Mouse (Mus musculus) liver, embryonic 11.5 days (tissue): ENCODE data around the gene Cux1. TPM values are rescaled to one million over a fixed set of nuclear protein-coding genes. Genes with fewer than 3 reads are reported as not detected.

Experiments
- ATAC-seq: fragments of 200-750 bp; cut with Nextera tagmentation; replicated peaks from 2 replicates; pipeline ENCODE4 v1.8.0; 2017; ENCODE audit warnings: moderate number of reproducible peaks, mild to moderate bottlenecking, moderate TSS enrichment, moderate library complexity; ENCODE audit not compliant: low FRiP score
- DNase-seq: peaks from one replicate; pipeline ENCODE4 v3.0.0-alpha.2; 2017; ENCODE audit warnings: low spot score
- H3K27ac ChIP-seq: fragments of 300-500 bp; sonication (generic); 2 replicates; pipeline ENCODE4 v1.5.1; 2014; ENCODE audit warnings: mild to moderate bottlenecking, low read depth, low read length, control low read depth
- H3K27me3 ChIP-seq: fragments of 300-500 bp; sonication (generic); replicated peaks from 2 replicates; pipeline ENCODE4 v1.6.1; 2014; ENCODE audit warnings: low read length, mixed read lengths; ENCODE audit not compliant: control insufficient read depth, insufficient read depth
- H3K36me3 ChIP-seq: fragments of 300-500 bp; sonication (generic); 2 replicates; pipeline ENCODE4 v1.6.1; 2014; ENCODE audit warnings: mild to moderate bottlenecking, low read length, moderate library complexity, mixed read lengths; ENCODE audit not compliant: control insufficient read depth, insufficient read depth
- H3K4me1 ChIP-seq: fragments of 300-500 bp; sonication (generic); replicated peaks from 2 replicates; pipeline ENCODE4 v1.6.1; 2014; ENCODE audit warnings: low read length, mixed read lengths; ENCODE audit not compliant: control insufficient read depth, insufficient read depth
- H3K4me2 ChIP-seq: fragments of 300-500 bp; sonication (generic); 2 replicates; pipeline ENCODE4 v1.6.1; 2014; ENCODE audit warnings: mild to moderate bottlenecking, control low read depth, moderate library complexity
- H3K4me3 ChIP-seq: fragments of 300-500 bp; sonication (generic); 2 replicates; pipeline ENCODE4 v1.5.1; 2014; ENCODE audit warnings: low read depth, low read length, control low read depth
- H3K9ac ChIP-seq: fragments of 300-500 bp; sonication (generic); 2 replicates; pipeline ENCODE4 v1.6.1; 2014; ENCODE audit warnings: low read depth, low read length, control low read depth
- H3K9me3 ChIP-seq: fragments of 300-500 bp; sonication (generic); 2 replicates; pipeline ENCODE4 v1.6.1; 2016; ENCODE audit warnings: low read length, inconsistent platforms, mixed read lengths; ENCODE audit not compliant: control insufficient read depth
- WGBS: fragments of 180-500 bp; shearing (Covaris S2); extraction: QIAGEN DNeasy Blood & Tissue Kit; methylation state at CpG from one replicate; pipeline ENCODE4 v1.1.7; 2014; 5-methylcytosine and 5-hydroxymethylcytosine counted together
- polyA plus RNA-seq: library from polyadenylated mRNA; unstranded; fragments of >200 nt; fragmentation: Nextera tagmentation; extraction: Ambion mirVana; gene quantifications from 2 replicates; pipeline ENCODE4 v1.2.1, GENCODE M21; 2014

The Cux1 gene
- polyA plus RNA-seq, 1 experiment from 2014 or later = 45.8 TPM

DNA sequence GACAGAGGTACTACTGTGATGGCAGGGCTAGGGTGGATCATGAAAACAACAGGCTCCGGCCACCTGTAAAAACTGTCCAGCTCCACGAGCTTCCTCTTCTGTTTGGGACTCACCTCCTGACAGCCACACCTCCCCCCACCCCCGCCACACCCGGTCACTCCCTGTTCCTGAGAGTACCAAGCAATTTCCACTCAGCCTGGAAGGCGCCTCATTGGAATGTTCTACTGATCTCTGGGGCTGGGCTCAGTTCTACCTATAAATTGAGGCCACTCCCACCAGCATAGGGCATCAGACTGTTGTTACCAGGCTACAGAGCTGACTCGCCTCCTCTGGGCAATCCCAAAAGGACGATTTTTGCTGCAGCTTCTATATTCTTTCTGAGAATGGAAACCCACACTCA lies 171.0 kb downstream of the Cux1 start:
- 73% methylated on average over 7 of the region's 7 CpGs for WGBS
- no peak overlapping the region for H3K9ac ChIP-seq
- H3K4me1 ChIP-seq = peaks cover 4% of the 10 kb centered on the region; the same call in 1 of the 2 replicates
- no peak overlapping the region for H3K4me3 ChIP-seq
- no peak overlapping the region for H3K27ac ChIP-seq
- no peaks in the 10 kb centered on the region for H3K9me3 ChIP-seq
- no peaks in the 10 kb centered on the region for H3K27me3 ChIP-seq
- H3K4me2 ChIP-seq = no peak overlapping the region
- H3K36me3 ChIP-seq = no peaks in the 10 kb centered on the region
- no peak for DNase-seq
- ATAC-seq = no peak

DNA sequence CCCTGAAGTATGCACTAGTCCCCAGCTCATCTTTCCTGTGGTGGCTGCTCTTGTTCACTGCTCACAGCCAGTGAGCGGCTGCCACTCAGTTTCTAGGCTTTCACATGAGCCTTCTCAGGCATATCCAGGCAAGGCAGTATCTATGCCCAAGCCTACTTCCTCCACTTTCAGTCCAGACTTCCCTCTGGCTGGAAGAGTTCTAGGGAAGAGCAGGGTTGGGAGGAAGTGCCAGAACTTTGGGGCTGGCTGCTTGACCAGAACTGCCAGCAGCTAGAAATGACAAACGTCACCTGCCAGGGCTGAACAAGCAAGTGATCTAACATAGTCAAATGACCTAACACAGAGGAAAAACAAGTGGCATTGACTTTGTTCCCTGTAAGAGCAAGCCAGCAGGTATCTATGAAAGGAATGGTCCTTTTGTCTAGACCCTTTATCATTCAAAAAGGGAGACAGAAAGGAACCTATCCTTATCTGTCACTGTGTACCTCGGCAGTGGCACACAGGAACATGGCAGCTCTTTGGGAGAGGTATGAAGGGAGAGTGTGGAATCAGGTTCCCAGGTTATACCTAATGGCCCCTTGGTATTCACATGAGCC lies 171.6 kb downstream of the Cux1 start:
- 72% methylated on average over 3 of the region's 3 CpGs for WGBS
- no peak overlapping the region for H3K27ac ChIP-seq
- no peak for ATAC-seq

DNA sequence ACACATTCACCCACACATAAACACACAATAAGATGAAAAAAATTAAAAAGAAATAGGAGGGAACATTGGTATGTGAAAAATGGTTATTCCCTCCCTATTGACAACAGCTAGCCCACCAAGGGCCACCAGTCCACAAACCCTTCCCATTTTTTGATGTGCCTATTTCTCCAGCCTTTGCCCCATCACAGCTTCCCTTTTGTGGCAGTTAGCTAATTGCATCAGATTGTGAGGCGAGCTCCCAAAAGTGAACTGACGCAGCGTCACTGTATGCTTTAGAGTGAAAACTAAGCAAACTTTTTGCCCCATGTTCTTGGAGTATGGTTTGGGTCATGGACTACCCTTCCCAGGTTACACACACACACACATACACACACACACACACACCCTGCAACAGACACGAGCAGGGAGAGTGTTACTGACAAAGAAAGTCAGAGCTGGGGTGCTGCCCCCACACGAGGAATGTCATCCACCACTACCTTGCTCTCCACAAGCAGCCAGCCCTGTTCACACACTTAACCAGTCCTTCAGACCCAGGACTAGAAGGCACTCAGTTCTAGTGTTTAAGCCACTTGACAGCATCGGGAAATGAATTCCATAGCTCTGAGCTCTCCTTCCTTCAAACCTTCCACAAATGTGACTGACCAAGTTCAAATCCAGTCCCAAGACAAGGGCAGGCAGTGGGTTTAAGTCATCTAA lies 172.6 kb downstream of the Cux1 start:
- Histone ChIP-seq H3K9ac (no peak overlapping the region), H3K4me3 (no peak overlapping the region), H3K27me3 (no peaks in the 10 kb centered on the region), H3K4me1 (peaks cover 4% of the 10 kb centered on the region; the same call in 1 of the 2 replicates), H3K36me3 (no peaks in the 10 kb centered on the region), H3K27ac (no peak overlapping the region), H3K9me3 (no peaks in the 10 kb centered on the region), H3K4me2 (no peak overlapping the region)
- ATAC-seq (no peak), DNase-seq (no peak)
- WGBS = 71% methylated on average over 6 of the region's 6 CpGs

More for the DNA sequence above, 171.6 kb downstream of the Cux1 start:
- no peaks in the 10 kb centered on the region for H3K9me3 ChIP-seq
- no peak overlapping the region for H3K4me2 ChIP-seq
- H3K36me3 ChIP-seq = no peaks in the 10 kb centered on the region
- H3K9ac ChIP-seq = no peak overlapping the region
- peaks cover 4% of the 10 kb centered on the region; the same call in 1 of the 2 replicates for H3K4me1 ChIP-seq
- no peak for DNase-seq
- H3K27me3 ChIP-seq = no peaks in the 10 kb centered on the region
- no peak overlapping the region for H3K4me3 ChIP-seq

DNA sequence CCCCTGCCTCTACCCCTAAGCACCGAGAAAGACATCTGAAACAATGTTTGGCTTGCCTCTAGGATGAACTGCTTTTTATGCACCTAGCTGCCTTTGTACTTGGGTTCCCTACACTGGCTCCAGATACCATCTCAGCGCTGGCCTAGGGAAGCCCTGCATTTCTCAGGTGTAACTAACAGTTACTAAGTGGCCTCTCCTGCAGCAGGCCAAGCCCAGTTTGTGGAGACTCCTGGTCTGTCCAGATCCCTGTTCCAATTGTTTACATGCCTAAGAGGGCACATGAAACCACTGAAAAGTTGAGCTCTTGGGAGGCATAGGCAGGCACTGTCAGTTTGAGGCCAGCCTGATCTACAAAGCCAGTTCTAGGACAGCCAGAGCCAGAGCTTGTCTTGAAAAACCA lies 173.7 kb downstream of the Cux1 start:
- H3K27me3 ChIP-seq = no peaks in the 10 kb centered on the region
- H3K9ac ChIP-seq = no peak overlapping the region
- H3K4me3 ChIP-seq = no peak overlapping the region
- H3K9me3 ChIP-seq = no peaks in the 10 kb centered on the region
- peaks cover 4% of the 10 kb centered on the region; the same call in 1 of the 2 replicates for H3K4me1 ChIP-seq
- H3K36me3 ChIP-seq = no peaks in the 10 kb centered on the region
- H3K4me2 ChIP-seq = no peak overlapping the region
- DNase-seq (no peak), ATAC-seq (no peak)
- H3K27ac ChIP-seq = no peak overlapping the region
- WGBS = 89% methylated on average over 2 of the region's 2 CpGs

DNA sequence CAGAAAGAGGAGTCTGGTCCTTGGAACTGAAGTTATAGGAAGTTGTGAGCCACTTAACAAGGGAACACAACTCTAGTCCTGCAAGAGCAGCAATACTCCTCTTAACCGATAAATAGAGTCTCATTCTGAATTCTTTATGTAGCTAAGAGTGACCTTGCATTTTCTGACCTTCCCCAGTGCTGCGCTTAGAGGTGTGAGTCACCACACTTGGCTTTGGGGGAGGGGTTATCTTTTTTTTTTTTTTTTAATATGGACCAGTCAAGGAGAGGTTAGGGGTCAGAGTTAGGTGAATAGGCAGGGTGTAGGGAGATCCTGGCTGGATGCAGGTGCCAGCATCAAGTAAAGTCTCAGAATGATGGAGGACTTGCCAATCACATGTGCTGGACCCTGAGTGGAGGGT lies 180.5 kb downstream of the Cux1 start:
- H3K9me3 ChIP-seq = no peaks in the 10 kb centered on the region
- no peaks in the 10 kb centered on the region for H3K27me3 ChIP-seq
- H3K4me2 ChIP-seq = no peak overlapping the region
- DNase-seq (no peak), ATAC-seq (no peak)
- H3K27ac ChIP-seq = no peak overlapping the region
- H3K36me3 ChIP-seq = no peaks in the 10 kb centered on the region; the same call in 1 of the 2 replicates
- 68% methylated on average over 2 of the region's 2 CpGs for WGBS
- H3K4me1 ChIP-seq = no peaks in the 10 kb centered on the region
- H3K4me3 ChIP-seq = no peak overlapping the region
- H3K9ac ChIP-seq = no peak overlapping the region

DNA sequence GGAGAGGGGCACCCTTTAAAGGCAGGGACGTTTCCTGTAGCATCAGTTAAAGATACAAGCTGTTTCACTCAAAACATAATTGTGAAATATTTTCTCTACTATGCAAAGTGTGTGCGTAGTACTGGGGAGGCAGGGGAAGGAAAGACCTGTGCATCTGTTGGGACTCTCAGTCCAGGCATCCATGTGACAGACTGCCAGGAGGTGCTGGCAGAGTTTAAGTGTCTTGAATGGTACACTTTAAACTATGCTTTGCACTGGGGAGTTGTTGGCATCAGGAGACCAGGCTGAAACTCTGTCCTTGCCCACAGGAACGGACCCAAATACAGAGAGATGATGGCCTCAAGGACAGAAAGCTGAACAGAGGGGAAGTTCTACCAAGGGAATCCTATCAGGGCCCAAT lies 182.1 kb downstream of the Cux1 start:
- no peak for ATAC-seq
- H3K9me3 ChIP-seq = no peaks in the 10 kb centered on the region
- H3K36me3 ChIP-seq = no peaks in the 10 kb centered on the region; the same call in 1 of the 2 replicates
- no peak overlapping the region for H3K9ac ChIP-seq
- no peak overlapping the region for H3K4me2 ChIP-seq
- H3K4me3 ChIP-seq = no peak overlapping the region
- H3K27ac ChIP-seq = no peak overlapping the region
- no peaks in the 10 kb centered on the region for H3K4me1 ChIP-seq
- H3K27me3 ChIP-seq = no peaks in the 10 kb centered on the region
- no peak for DNase-seq
- 85% methylated on average over 3 of the region's 3 CpGs for WGBS

DNA sequence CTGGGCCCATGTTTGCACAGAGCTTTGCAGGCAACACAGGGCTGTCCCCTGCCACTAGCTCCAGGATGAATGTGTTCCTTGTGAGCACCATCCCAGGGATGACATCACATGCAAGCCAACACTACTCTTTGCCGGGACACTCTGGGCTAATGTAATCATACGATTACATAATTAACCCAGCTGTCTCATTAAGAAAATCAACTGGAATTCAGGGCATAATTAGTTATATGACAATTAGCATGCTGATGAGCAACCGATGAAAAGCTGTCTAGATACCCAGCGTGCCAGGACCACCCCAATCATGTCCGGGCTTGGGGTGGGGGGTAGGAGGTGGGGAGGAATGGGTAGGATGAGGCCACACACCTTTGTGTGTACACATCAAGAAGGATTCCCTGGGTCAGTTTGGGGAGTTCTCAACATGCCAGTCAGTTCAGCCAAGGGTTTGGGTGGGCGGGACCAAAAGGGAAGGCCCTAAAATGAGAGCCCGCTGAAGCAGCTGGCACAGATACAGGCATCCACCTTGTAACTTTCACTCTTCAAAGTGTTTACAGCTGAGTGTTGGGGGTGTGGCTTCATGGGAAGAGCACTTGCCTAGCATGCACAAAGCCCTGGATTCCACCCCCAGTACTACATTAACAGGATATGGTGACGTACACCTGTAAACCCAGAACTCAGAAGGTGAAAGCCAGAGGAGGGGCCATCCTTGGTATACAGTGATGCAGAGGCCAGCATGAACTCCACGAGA lies 184.9 kb downstream of the Cux1 start:
- Histone ChIP-seq H3K27me3 (no peaks in the 10 kb centered on the region), H3K27ac (no peak overlapping the region)
- WGBS = 92% methylated on average over 9 of the region's 9 CpGs

DNA sequence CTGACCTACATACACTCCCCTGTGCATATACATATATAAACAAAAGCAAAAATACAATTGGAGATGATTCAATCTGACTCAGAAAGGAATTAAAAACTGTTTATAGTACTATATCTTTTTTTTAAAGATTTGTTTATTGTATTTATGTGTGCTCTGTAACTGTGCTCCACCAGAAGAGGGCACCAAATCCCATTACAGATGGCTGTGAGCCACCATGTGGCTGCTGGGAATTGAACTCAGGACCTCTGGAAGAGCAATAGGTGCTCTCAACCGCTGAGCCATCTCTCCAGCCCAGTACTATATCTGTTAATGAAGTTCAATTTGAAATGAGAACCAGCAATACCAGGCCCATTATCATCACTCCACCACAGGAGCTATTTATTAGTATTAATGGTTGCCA lies 187.9 kb downstream of the Cux1 start:
- 81% methylated on average over 1 of the region's 1 CpGs for WGBS
- H3K27ac ChIP-seq = no peak overlapping the region
- no peak overlapping the region for H3K4me2 ChIP-seq
- no peaks in the 10 kb centered on the region for H3K4me1 ChIP-seq
- no peak for ATAC-seq
- no peak for DNase-seq
- no peak overlapping the region for H3K9ac ChIP-seq
- no peaks in the 10 kb centered on the region for H3K9me3 ChIP-seq
- H3K27me3 ChIP-seq = no peaks in the 10 kb centered on the region
- no peak overlapping the region for H3K4me3 ChIP-seq
- H3K36me3 ChIP-seq = no peaks in the 10 kb centered on the region; the same call in 1 of the 2 replicates

More for the DNA sequence above, 184.9 kb downstream of the Cux1 start:
- ATAC-seq (no peak), DNase-seq (no peak)
- Histone ChIP-seq H3K4me3 (no peak overlapping the region), H3K9ac (no peak overlapping the region), H3K9me3 (no peaks in the 10 kb centered on the region), H3K4me2 (no peak overlapping the region), H3K4me1 (no peaks in the 10 kb centered on the region), H3K36me3 (no peaks in the 10 kb centered on the region; the same call in 1 of the 2 replicates)
